Mouse (Mus musculus) liver, embryonic 14.5 days (tissue): ENCODE results near the gene Ntf3. TPM values are rescaled to one million over a fixed set of nuclear protein-coding genes. Genes with fewer than 3 reads are reported as not detected.

Experiments
- ATAC-seq: fragments of 200-750 bp; cut with Nextera tagmentation; 2 replicates; pipeline ENCODE4 v1.8.0; 2017; ENCODE audit warnings: moderate number of reproducible peaks, mild to moderate bottlenecking, moderate library complexity; ENCODE audit not compliant: insufficient read depth
- DNase-seq, 3 experiments: peaks; one replicate each; pipeline ENCODE4 v3.0.0-alpha.2; 2012 to 2013; ENCODE audit warnings: low read depth in 3 of 3, low spot score in 3 of 3
- H3K27ac ChIP-seq: fragments of 300-500 bp; sonication (generic); 2 replicates; pipeline ENCODE4 v1.5.1; 2014; ENCODE audit warnings: moderate library complexity, mild to moderate bottlenecking, control low read depth, inconsistent platforms
- H3K27me3 ChIP-seq: fragments of 300-500 bp; sonication (generic); 2 replicates; pipeline ENCODE4 v1.6.1; 2014; ENCODE audit warnings: mild to moderate bottlenecking, low read length, moderate library complexity; ENCODE audit not compliant: control insufficient read depth, insufficient read depth
- H3K36me3 ChIP-seq: fragments of 300-500 bp; sonication (generic); replicated peaks from 2 replicates; pipeline ENCODE4 v1.6.1; 2014; ENCODE audit warnings: low read depth; ENCODE audit not compliant: control insufficient read depth, insufficient read depth
- H3K4me1 ChIP-seq, 2 experiments: fragments of 200-500 bp in 1 of 2; fragments of 300-500 bp in 1 of 2; sonication (generic) in 1 of 2; replicated peaks; 2 replicates each; pipeline ENCODE4 v1.6.1; 2012 to 2014; ENCODE audit warnings: antibody characterized with exemption in 1 of 2, inconsistent platforms in 1 of 2, low read length in 1 of 2; ENCODE audit not compliant: control insufficient read depth in 2 of 2, insufficient read depth in 2 of 2
- H3K4me2 ChIP-seq: fragments of 300-500 bp; sonication (generic); 2 replicates; pipeline ENCODE4 v1.6.1; 2014; ENCODE audit warnings: low read depth, mild to moderate bottlenecking, control low read depth, moderate library complexity
- H3K4me3 ChIP-seq, 2 experiments: fragments of 200-500 bp in 1 of 2; fragments of 300-500 bp in 1 of 2; sonication (generic) in 1 of 2; 2 replicates each; pipeline ENCODE4 v1.5.1; 2012 to 2014; ENCODE audit warnings: low read depth in 2 of 2, low read length in 2 of 2, mild to moderate bottlenecking in 2 of 2, control low read depth in 1 of 2, inconsistent platforms in 1 of 2, moderate library complexity in 1 of 2; ENCODE audit not compliant: insufficient read depth in 1 of 2
- H3K9ac ChIP-seq: fragments of 300-500 bp; sonication (generic); replicated peaks from 2 replicates; pipeline ENCODE4 v1.6.1; 2014; ENCODE audit warnings: mild to moderate bottlenecking, control low read depth, moderate library complexity
- H3K9me3 ChIP-seq: fragments of 300-500 bp; sonication (generic); 2 replicates; pipeline ENCODE4 v1.6.1; 2016; ENCODE audit warnings: low read length, mixed read lengths; ENCODE audit not compliant: control insufficient read depth
- CTCF ChIP-seq: IDR thresholded peaks from 2 replicates; pipeline ENCODE4 v1.5.1; 2016; ENCODE audit warnings: antibody characterized with exemption, low read depth, control low read depth
- EP300 ChIP-seq: IDR thresholded peaks from 2 replicates; pipeline ENCODE4 v1.6.1; 2016; ENCODE audit warnings: antibody characterized with exemption, low read depth
- WGBS: fragments of 180-500 bp; shearing (Covaris S2); extraction: QIAGEN DNeasy Blood & Tissue Kit; methylation state at CpG from one replicate; pipeline ENCODE4 v1.1.7; 2014; ENCODE audit not compliant: insufficient replicate concordance; 5-methylcytosine and 5-hydroxymethylcytosine counted together
- polyA plus RNA-seq, 2 experiments: library from polyadenylated mRNA; depleted of rRNA in 1 of 2; stranded (reverse) in 1 of 2; unstranded in 1 of 2; fragments of >200 nt; fragmentation: Nextera tagmentation in 1 of 2; extraction: Ambion mirVana in 1 of 2; gene quantifications; 2 replicates each; pipeline versions ENCODE4 v1.2.1 to v1.2.3; 2012 to 2014

Gene Ntf3
- polyA plus RNA-seq, 2 experiments, result 0.20 to 0.38 TPM

DNA sequence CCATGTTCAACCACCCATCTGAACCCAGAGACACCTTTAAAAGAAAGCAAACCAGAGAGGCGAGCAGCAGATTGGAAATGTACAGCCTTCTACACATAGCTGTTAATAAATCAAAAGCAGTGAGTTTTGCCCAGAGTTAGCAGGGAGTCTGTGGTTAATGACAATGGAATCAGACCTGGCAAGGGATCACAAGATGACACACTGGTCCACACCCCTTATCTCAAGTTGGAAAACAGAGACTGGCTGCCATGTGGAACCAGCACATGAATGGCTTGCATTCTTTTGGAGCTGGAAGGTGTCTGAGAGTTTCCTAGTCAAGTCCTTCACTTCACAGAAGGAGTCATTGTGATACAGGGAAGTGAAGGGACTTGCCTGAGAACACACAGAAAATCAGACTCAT lies 5.4 kb upstream of the Ntf3 start:
- Histone ChIP-seq H3K36me3 (no peaks in the 10 kb centered on the region), H3K4me2 (no peak overlapping the region), H3K9ac (no peak overlapping the region), H3K27me3 (peaks cover 3% of the 10 kb centered on the region; the same call in 1 of the 2 replicates), H3K4me1 (no peaks in the 10 kb centered on the region), H3K4me3 (no peak overlapping the region), H3K27ac (no peak overlapping the region), H3K9me3 (no peaks in the 10 kb centered on the region)
- 55% methylated on average over 1 of the region's 1 CpGs for WGBS
- DNase-seq (no peak), ATAC-seq (no peak)
- no peak for TF ChIP-seq CTCF
- no peak for TF ChIP-seq EP300

GRCm38 (mm10) chr6:126170772-126171171 lies 4.1 kb upstream of the Ntf3 start:
- no peak overlapping the region for H3K9ac ChIP-seq
- H3K27ac ChIP-seq, result no peak overlapping the region
- no peaks in the 10 kb centered on the region for H3K9me3 ChIP-seq
- peaks cover 13% of the 10 kb centered on the region for H3K27me3 ChIP-seq
- H3K36me3 ChIP-seq, result no peaks in the 10 kb centered on the region
- no peak overlapping the region for H3K4me3 ChIP-seq
- DNase-seq (no peak), ATAC-seq (no peak)
- H3K4me1 ChIP-seq, result no peaks in the 10 kb centered on the region
- 62% methylated on average over 4 of the region's 4 CpGs for WGBS
- no peak overlapping the region for H3K4me2 ChIP-seq
- TF ChIP-seq CTCF, result no peak
- no peak for TF ChIP-seq EP300

DNA sequence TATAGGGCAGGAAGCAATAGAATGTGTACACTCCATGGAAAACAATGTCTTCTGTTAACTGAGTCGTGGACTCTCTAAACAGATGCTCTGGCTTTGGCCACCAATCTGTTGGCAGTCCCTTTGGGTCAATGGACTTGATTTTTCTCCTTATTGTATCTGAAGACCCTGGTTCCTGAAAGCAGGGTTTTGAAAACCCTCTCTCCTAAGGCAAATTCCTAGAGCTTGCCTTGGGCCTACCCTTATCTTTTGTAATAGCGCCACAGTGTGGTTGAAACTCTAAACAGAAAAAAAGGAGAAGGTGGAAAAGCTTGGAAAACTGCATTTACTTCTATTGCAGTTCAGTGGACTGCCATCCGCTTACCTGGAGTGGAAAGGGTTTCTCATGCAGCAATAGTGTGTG lies 1.0 kb upstream of the Ntf3 start:
- Histone ChIP-seq H3K4me3 (no peak overlapping the region), H3K9me3 (no peaks in the 10 kb centered on the region), H3K27me3 (peaks cover 40% of the 10 kb centered on the region), H3K4me2 (no peak overlapping the region), H3K36me3 (no peaks in the 10 kb centered on the region), H3K4me1 (no peaks in the 10 kb centered on the region), H3K27ac (no peak overlapping the region), H3K9ac (no peak overlapping the region)
- ATAC-seq (no peak), DNase-seq (no peak)
- TF ChIP-seq CTCF (0 out of 2 replicates have a peak, but pooled peaks have one; percentile 13), EP300 (no peak)
- 14% methylated on average over 3 of the region's 3 CpGs for WGBS

DNA sequence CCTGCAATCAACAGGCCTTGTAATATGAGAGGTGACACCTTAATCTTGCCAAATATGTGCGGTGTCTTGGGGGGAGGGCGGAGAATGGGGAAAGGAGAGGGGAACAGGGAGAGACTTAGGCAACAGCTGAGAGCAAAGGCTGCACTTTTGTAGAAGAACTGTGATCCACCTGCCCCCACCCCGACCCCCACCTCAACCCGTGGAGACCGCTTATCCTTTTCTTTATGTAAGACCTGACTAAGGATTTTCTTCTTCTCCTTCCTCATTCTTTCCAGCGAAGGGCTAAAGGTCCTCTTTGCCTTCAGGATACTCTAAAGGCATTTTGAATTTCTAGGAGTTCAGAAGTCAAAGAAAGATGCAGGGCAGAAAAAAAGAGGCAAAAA lies 489 bp upstream of the Ntf3 start:
- Histone ChIP-seq H3K9me3 (no peaks in the 10 kb centered on the region), H3K4me1 (no peaks in the 10 kb centered on the region), H3K4me2 (no peak overlapping the region), H3K27ac (no peak overlapping the region), H3K27me3 (peaks cover 46% of the 10 kb centered on the region), H3K4me3 (no peak overlapping the region), H3K9ac (no peak overlapping the region), H3K36me3 (no peaks in the 10 kb centered on the region)
- TF ChIP-seq EP300 (no peak), CTCF (no peak)
- WGBS, result 6% methylated on average over 6 of the region's 6 CpGs
- ATAC-seq (no peak), DNase-seq (no peak)

- Histone ChIP-seq H3K9ac (no peak overlapping the region), H3K4me2 (no peak overlapping the region), H3K4me1 (no peaks in the 10 kb centered on the region), H3K27me3 (peaks cover 46% of the 10 kb centered on the region), H3K9me3 (no peaks in the 10 kb centered on the region), H3K27ac (no peak overlapping the region), H3K4me3 (peak overlapping the region in 1 of 2 experiments; percentile 10; a peak in 1 of 4 replicates), H3K36me3 (no peaks in the 10 kb centered on the region)
- WGBS, result 4% methylated on average over 17 of the region's 17 CpGs
- DNase-seq (no peak), ATAC-seq (no peak)
- TF ChIP-seq CTCF (no peak), EP300 (no peak)
These were observed 1.0 kb downstream of the Ntf3 start for GRCm38 (mm10) chr6:126165591-126166155.
